Mouse (Mus musculus): ENCODE data around the gene Lamb2.

Gene Lamb2

DNA sequence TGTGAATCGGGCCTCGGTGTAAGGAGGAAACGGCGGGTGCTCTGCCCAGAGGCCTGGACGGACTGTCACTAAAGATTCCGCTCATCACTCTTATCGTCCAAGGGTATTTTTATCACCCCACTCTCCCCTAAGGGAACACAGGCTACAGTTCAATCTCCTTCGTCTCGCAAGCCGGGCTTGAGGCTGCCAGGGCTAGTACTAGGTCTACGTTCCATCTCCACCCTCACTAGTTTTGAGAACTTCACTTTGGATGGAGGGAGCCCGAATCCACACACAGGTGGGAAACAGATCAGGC lies 11.7 kb downstream of the Lamb2 start:
- no peak for DNase-seq (ENCODE audit: low read depth)

DNA sequence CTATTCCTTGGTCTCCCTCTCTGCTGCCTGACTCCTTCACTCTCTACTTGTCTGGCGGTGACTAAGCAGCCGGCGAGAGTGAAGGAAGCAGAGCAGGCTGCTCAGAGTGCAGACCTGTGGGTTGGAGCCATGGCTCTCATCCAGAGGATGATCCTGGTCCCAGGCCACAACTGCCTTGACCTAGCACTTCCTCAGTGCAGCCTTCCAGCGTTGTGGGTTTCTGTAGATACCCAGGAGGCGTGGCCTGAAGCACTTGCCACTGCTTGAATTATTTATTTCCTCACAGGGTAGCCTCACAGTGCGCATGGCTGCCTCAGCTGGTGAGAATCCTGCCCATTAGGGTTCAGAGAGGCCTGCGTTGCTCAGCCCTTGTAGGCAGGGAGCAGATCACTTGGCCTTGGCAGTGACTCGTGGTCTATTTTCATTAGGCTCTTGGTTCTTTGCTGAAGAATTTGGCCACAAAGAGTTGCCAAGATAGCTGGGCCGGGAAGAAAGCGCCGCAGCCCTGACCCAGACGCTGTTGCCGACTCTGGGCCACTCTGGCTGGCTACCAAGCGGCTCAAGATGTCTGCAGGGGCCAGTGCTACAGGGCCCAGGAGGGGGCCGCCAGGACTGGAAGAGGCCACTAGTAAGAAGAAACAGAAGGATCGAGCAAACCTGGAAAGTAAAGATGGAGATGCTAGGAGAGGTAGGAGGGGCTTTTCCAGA lies 12.7 kb downstream of the Lamb2 start:
- no peak for DNase-seq (ENCODE audit: low read depth)

DNA sequence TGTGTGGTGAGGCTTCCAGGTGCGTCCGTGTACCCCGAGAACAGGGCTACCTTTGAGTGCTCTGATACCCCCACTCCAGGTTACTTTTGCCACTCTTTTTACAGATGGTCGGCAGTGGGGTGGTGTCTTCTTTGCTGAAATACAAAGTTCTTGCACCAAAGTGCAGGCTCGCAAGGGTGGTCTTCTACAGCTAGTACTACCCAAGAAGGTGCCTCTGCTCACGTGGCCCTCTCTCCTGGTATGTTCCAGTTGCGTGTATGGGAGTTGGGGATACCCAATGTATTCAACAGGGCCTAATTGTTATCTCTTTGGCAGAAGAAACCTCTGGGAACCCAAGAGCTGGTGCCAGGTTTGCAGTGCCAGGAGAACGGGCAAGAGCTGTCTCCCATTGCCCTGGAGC lies 13.7 kb downstream of the Lamb2 start:
- DNase-seq (ENCODE audit: low read depth) = no peak

DNA sequence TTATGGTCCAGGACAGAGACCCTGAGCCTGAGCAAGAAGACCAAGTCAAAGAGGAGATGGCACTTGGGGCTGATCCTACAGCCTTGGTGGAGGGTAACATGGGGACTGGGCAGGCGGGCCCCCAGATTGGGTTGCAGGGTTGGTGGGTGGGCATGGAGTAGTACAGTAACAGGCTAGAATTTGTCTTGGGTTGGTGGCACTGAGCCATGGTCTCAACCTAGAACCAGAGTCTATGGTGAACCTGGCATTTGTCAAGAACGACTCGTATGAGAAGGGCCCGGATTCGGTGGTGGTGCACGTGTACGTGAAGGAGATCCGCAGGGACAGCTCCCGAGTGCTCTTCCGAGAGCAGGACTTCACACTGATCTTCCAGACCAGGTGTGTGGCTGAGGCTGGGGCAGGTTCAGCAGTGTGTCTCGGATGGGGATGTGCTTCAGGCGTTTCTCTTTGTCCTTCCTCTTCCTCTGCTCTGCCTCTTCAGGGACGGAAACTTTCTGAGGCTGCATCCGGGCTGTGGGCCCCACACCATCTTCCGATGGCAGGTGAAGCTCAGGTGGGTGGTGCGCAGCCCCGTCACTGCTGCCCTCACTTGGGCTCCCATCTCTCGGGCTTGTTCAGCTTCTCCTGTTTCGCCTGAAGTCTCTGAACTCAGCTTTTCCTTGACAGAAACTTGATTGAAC lies 14.8 kb downstream of the Lamb2 start:
- no peak for DNase-seq (ENCODE audit: low read depth)

DNA sequence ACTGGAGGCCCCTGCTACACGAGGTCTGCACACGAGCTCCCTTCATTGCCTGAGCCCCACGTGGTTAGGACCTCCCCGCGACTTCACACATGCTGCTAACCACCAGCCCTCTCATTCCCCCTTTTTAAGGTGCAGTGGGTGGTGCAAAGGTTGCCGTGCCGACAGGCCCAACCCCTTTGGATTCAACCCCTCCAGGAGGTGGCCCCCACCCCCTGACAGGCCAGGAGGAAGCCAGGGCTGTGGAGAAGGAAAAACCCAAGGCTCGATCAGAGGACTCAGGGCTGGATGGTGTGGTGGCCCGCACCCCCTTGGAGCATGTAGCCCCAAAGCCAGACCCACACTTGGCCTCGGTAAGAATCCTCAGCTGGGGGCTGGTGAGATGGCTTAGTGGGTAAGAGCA lies 15.4 kb downstream of the Lamb2 start:
- DNase-seq (ENCODE audit: low read depth) = no peak

DNA sequence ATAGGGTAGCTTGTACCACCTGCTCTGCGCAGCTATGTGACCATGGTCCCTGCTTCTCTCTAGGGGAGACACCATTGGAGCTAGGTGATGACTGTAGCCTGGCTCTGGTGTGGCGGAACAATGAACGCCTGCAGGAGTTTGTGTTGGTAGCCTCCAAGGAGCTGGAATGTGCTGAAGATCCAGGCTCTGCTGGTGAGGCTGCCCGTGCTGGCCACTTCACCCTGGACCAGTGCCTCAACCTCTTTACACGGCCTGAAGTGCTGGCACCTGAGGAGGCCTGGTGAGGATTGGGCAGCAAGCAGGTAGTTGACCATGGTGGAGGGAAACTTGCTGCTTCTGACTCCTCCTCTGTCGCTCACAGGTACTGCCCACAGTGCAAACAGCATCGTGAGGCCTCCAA lies 19.7 kb downstream of the Lamb2 start:
- no peak for DNase-seq (ENCODE audit: low read depth)

DNA sequence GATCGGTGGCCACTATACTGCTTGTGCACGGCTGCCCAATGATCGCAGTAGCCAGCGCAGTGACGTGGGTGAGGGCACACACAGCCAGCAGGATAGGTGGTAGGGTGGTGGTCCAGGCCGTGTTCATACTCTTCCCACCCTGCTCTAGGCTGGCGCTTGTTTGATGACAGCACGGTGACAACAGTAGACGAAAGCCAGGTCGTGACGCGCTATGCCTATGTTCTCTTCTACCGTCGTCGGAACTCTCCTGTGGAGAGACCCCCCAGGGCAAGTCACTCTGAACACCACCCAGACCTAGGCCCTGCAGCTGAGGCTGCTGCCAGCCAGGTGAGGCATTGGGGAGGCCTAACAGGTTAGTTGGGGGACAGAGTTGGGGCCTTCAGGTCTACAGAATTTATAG lies 20.4 kb downstream of the Lamb2 start:
- no peak for DNase-seq (ENCODE audit: low read depth)

DNA sequence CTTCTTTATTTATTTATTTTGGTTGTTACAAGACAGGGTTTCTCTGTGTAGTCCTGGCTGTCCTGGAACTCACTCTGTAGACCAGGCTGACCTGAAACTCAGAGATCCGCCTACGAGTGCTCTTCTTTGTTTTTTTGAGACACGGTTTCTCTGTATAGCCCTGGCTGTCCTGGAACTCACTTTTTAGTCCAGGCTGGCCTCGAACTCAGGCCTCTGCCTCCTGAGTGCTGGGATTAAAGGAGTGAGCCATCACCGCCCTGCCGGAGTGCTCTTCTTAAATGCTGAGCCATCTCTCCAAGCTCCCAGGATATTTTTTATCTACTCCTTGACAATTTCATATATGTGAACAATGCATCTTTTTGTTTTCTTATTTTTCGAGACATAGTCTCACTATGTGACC lies 27.4 kb downstream of the Lamb2 start:
- no peak for DNase-seq (ENCODE audit: low read depth)

DNA sequence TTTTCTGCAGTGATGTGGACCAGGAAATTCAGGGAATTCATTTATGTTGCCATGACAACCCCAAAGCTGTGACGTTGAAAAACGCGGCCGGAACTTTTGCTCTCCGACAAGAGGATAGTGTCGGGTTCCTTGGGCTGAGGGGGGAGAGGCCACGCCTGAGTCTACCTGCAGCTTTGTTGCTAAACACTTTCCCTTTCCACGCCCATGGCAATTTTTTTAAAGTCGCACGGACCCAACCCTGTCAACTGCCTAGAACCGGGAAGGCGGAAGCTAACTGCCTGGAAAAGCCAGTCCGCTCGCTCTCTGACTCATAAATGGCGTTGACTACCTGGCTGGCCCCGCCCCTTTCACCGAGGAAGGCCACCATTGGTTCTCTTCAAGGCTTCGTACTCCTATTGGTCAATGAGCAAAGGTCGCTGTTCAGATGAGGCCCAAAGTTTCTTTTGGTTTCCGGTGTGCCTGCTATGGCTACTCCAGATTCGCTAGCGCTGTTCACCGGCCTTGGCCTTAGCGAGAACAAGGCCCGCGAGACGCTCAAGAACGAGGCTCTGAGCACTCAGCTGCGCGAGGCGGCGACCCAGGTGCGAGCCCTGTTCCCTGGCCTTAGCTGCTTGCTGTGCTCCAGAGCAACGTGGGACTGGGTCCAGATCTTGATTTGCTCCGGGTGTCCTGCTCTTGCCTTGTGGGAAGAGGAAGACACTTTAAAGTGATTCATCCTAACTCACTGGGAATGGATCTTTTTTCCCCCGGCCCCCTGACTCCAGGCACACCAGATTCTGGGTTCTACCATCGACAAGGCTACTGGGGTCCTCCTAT lies 28.3 kb downstream of the Lamb2 start, which contains the start of gene Qars:
Qars (plus strand) TSS at position 88 of the 816 bp plus-strand sequence.
- DNase-seq (ENCODE audit: low read depth) = peak; percentile 96

DNA sequence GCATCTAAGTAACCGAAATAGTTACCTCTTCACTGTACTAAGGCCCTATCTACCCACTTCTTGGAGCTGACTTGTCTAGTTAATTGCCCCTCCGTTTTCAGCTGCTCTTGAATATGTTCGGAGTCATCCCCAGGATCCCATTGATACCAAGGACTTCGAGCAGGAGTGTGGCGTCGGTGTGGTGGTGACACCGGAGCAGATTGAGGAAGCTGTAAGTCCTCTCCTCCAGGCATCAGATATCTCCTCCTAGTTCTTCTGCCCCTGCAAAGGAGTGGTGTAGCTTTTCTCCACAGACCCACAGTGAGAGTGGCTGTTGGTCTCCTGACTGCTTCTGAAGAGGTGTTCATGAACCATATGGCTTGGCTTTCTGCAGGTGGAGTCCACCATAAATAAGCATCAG lies 29.2 kb downstream of the Lamb2 start:
- DNase-seq (ENCODE audit: low read depth) = no peak

DNA sequence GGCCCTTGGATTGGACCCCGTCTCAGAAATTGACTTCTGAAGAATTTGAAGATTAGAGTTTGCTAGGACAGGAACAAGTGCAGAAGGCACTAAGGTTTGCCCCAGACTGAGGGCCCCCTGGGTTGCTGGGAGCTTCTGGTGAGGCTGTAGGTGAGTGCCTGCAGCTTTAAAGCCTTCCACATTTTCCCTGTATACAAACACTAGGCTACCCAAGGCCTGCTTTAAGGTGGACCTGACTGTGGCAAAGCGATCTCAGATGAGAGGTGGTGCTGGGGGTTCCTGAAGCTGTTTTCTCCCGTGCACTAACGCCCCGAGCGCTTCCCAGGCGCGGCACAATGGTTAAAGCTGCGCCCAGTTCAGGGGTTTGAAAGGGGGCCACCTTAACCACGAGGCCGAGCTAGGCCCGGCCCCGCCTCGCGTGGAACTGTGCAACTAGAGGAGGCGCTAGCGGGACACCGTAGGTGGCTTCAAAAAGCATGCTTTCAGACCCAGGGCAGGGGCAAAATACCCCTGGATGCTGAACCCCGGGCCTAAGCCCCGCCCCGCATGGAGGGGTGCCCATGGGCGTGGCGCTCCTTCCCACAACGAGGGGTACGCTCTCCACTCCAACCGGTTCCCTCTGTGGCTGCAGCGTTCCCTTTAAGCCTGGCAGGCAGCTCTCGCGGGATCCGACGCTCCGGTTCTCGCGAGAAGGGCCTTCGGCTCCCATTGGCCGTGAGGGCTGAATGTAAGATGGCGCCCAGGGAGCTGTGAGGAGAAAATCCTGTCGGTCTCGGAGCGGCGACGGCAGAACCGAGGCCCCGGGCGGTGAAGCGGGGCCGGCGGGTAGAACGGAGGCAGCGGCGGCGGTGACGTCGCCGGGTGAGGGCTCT lies 37.1 kb downstream of the Lamb2 start, which contains the start of gene Qrich1:
Qrich1 (plus strand) TSS at position 427 of the 872 bp plus-strand sequence.
- DNase-seq (ENCODE audit: low read depth) = peak; percentile 99

DNA sequence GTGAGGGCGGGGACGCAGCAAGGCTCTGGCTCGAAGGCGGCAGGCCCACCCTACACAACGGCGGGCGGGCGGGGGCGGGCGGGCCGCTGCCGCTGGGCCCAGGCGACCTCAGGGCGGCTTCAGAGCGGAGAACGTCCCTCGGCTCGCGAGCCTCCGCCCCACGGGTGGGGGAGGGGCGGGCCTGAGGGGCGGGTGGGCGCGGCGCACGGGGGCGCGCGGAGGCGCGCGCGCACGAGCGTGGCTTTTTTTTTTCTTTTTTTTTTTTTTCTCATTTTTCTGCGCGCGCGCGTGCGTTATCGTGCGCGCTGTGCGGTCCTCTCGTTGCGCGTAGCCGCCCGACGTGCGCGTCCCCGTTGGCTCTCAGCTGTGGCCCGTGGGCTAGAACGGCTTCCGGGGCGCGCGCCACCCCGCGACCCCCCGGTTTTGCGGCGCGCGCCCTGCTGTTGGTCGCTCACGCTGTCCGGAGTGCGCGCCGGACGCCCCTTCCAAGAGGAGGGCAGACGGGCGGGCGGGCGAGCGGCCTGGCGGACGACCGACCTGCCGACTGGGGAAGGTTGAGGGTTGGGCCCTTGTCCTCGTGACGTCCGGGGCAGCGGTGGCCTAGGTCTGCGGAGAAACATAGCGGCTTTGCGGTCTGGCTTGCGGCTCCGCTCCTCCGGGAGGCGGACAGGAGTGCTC lies 37.9 kb downstream of the Lamb2 start:
- peak; percentile 88 for DNase-seq (ENCODE audit: low read depth)

DNA sequence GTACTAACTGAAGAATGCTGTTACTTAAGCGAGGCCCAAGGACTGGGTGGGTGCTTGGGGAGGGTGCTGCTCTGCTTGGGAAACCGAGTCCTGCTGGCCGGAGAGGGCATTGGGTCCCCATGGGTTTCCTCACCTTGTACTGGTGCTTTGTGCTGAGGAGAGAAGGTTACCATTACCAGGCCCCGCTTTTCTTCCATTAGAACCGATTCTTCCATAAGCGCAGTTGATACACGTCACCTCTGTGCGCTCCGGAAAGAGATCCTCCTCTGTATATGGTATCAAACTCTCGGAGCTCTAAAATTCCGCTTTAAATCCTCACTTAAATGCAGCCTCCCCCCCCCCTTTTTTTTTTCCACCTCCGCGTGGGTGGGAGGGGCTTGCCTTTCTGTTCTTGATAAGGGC lies 38.4 kb downstream of the Lamb2 start:
- DNase-seq (ENCODE audit: low read depth) = peak; percentile 85

DNA sequence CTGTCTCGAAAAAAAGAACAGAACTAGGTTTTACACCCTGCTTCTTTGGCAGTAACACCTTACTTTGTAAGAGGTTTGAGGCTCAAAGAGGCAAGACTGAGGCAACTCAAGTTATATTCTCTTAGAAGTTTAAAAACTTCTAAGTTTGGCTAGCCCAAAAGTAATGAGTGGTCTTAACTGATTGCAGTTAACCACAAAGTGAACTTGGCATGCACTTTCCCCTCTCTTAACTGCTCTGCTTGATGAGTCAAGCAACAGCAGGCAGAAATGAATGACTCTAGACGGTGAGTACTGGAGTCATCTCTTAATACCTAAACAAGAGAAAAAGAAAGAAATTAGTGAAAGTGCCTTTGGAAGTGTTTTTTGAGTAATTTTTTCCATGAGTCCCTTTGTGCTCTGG lies 42.1 kb downstream of the Lamb2 start:
- no peak for DNase-seq (ENCODE audit: low read depth)

DNA sequence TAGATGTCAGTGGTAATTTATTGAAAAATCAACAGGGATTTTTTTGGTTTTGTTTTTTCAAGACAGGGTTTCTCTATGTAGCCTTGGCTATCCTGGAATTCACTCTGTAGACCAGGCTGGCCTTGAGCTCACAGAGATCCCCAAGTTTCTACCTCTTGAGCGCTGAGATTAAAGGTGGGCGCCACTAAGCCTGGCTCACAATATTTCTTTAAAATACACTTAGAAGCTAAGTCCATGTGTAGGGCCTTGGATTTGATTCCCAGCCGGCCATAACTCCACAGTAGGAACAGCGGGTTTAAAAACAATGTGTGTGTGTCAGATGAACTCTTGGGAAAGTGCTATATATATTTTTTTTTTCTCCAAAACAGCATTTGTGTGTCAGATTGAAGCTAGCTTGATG lies 43.8 kb downstream of the Lamb2 start:
- no peak for DNase-seq (ENCODE audit: low read depth)

DNA sequence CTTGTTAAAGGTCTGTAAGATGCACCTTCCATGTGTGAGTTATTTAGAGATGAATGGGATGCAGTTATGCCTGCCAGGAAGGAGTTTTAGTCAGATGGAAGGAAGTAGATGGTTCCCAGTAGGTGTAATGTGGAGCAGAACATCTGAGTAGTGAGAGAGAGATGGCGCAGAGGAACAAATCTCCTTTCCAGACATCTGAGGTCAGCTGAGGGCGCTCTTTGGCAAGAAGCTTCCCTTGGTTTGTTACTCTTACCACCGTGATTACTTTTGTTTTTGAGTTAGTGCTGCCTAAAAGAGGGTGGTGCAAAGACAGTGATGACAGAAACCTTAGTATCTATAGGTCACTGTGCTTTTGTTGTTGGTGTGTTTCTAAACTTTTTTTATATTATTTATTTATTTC lies 45.9 kb downstream of the Lamb2 start:
- DNase-seq (ENCODE audit: low read depth) = no peak

DNA sequence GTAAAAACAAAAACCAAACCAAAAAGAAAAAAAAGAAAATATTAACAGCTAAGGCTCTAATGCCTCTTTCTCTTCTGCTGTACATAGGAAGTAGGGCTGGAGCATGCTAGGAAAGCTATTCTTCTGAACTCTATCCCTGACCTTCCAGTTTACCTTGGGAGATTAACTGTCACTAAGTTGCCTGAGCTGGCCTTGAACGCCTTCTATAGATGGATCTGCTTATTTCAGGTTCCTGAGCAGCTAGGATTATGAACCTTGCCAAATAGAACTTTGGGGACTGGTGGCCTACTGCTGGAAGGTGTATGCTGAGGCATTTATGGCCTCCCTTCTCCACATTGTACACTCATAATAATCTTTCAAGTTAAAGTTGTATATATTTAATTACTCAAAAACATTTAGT lies 51.4 kb downstream of the Lamb2 start:
- DNase-seq (ENCODE audit: low read depth) = no peak

DNA sequence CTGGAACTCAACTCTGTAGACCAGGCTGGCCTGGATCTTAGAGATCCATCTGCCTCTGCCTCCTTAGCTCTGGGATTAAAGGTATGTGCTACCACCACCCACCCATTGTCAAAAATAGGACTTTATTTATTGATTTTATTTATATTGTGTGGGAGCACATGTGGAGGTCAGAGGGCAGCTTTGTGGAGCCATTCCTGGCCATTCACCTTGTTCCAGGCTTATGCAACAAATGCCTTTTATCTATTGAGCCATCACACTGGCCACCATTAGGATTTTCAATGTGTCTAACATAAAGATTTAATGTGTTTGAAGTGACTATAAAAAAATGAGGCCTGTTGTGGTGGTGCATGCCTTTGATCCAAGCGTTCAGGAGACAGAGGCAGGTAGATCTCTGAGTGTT lies 52.0 kb downstream of the Lamb2 start:
- DNase-seq (ENCODE audit: low read depth) = no peak
